Mouse (Mus musculus) spleen, adult 2 months (tissue): ENCODE results near the gene Slc25a33. TPM values are rescaled to one million over a fixed set of nuclear protein-coding genes. Genes with fewer than 3 reads are reported as not detected.
A peak's percentile ranks its signal among the peaks of the same experiment; 100 is the strongest.

ENCODE experiments used
- DNase-seq, 2 experiments: peaks; one replicate each; pipeline versions ENCODE4 v3.0.0 to v3.0.0-alpha.2; 2012 to 2021; ENCODE audit warnings: low spot score in 2 of 2, low read depth in 1 of 2
- H3K27ac ChIP-seq: fragments of 200-500 bp; 2 replicates; pipeline ENCODE4 v1.5.1; 2012; ENCODE audit warnings: low read length, inconsistent platforms; ENCODE audit not compliant: insufficient read depth
- H3K27me3 ChIP-seq: fragments of 200-500 bp; 2 replicates; pipeline ENCODE4 v1.6.1; 2012; ENCODE audit warnings: mild to moderate bottlenecking, moderate library complexity, low read length, inconsistent platforms; ENCODE audit not compliant: control insufficient read depth, insufficient read depth
- H3K36me3 ChIP-seq: fragments of 200-500 bp; 2 replicates; pipeline ENCODE4 v1.6.1; 2012; ENCODE audit warnings: mild to moderate bottlenecking, low read length, inconsistent platforms; ENCODE audit not compliant: control insufficient read depth, insufficient read depth
- H3K4me1 ChIP-seq: fragments of 200-500 bp; 2 replicates; pipeline ENCODE4 v1.6.1; 2011; ENCODE audit warnings: inconsistent platforms; ENCODE audit not compliant: control insufficient read depth, insufficient read depth, insufficient read length
- H3K4me3 ChIP-seq: fragments of 200-500 bp; 2 replicates; pipeline ENCODE4 v1.5.1; 2011; ENCODE audit warnings: mild to moderate bottlenecking, inconsistent platforms; ENCODE audit not compliant: insufficient read depth, insufficient read length; ENCODE audit errors: extremely low read depth
- CTCF ChIP-seq: fragments of 200-500 bp; IDR thresholded peaks from 2 replicates; pipeline ENCODE4 v1.5.1; 2011; ENCODE audit warnings: mild to moderate bottlenecking, inconsistent platforms; ENCODE audit not compliant: insufficient read depth, insufficient read length, insufficient replicate concordance; ENCODE audit errors: extremely low read depth
- POLR2A ChIP-seq: fragments of 200-500 bp; IDR thresholded peaks from 2 replicates; pipeline ENCODE4 v1.6.1; 2011; ENCODE audit warnings: low read depth, low read length, inconsistent platforms
- WGBS: fragments of 180-500 bp; shearing (Covaris S2); methylation state at CpG from one replicate; pipeline ENCODE4 v1.1.7; 2018; 5-methylcytosine and 5-hydroxymethylcytosine counted together
- polyA plus RNA-seq: library from polyadenylated mRNA; depleted of rRNA; stranded (reverse); fragments of >200 nt; gene quantifications from 2 replicates; pipeline ENCODE4 v1.2.3, GENCODE M21; 2012

Slc25a33 gene
- polyA plus RNA-seq, 1 experiment: 5.4 TPM

GRCm38 (mm10) chr4:149779966-149780365 is 5.9 kb upstream of the Slc25a33 start:
- peaks cover 2% of the 10 kb centered on the region; the same call in 1 of the 2 replicates for H3K4me1 ChIP-seq
- DNase-seq: no peak
- H3K4me3 ChIP-seq: no peak overlapping the region
- WGBS: 90% methylated on average over 9 of the region's 9 CpGs
- no peaks in the 10 kb centered on the region for H3K36me3 ChIP-seq
- no peaks in the 10 kb centered on the region for H3K27me3 ChIP-seq
- no peak overlapping the region for H3K27ac ChIP-seq
- TF ChIP-seq CTCF: no peak
- TF ChIP-seq POLR2A: no peak

- DNase-seq: no peak
- 90% methylated on average over 9 of the region's 9 CpGs for WGBS
Observed at GRCm38 (mm10) chr4:149777126-149777525, 3.0 kb upstream of the Slc25a33 start.

GRCm38 (mm10) chr4:149775760-149776362 is 1.8 kb upstream of the Slc25a33 start:
- Histone ChIP-seq H3K27ac (no peak overlapping the region), H3K4me3 (no peak overlapping the region), H3K27me3 (no peaks in the 10 kb centered on the region), H3K36me3 (no peaks in the 10 kb centered on the region), H3K4me1 (peaks cover 2% of the 10 kb centered on the region)
- no peak for DNase-seq
- TF ChIP-seq POLR2A (no peak), CTCF (no peak)
- 46% methylated on average over 8 of the region's 8 CpGs for WGBS

More at GRCm38 (mm10) chr4:149777126-149777525, 3.0 kb upstream of the Slc25a33 start:
- Histone ChIP-seq H3K4me1 (peaks cover 2% of the 10 kb centered on the region), H3K27me3 (no peaks in the 10 kb centered on the region), H3K36me3 (no peaks in the 10 kb centered on the region), H3K4me3 (no peak overlapping the region), H3K27ac (no peak overlapping the region)
- no peak for TF ChIP-seq CTCF
- no peak for TF ChIP-seq POLR2A

GRCm38 (mm10) chr4:149775330-149775729 is 1.3 kb upstream of the Slc25a33 start:
- no peak for DNase-seq
- TF ChIP-seq CTCF (no peak), POLR2A (no peak)
- no peak overlapping the region for H3K4me3 ChIP-seq
- H3K4me1 ChIP-seq: no peaks in the 10 kb centered on the region; the same call in none of the 2 replicates
- H3K36me3 ChIP-seq: no peaks in the 10 kb centered on the region
- H3K27me3 ChIP-seq: no peaks in the 10 kb centered on the region
- WGBS: 83% methylated on average over 7 of the region's 7 CpGs
- H3K27ac ChIP-seq: no peak overlapping the region

- Histone ChIP-seq H3K36me3 (no peaks in the 10 kb centered on the region), H3K4me3 (peak overlapping the region; percentile 81), H3K27ac (peak overlapping the region; percentile 55; the same call in 1 of the 2 replicates), H3K4me1 (no peaks in the 10 kb centered on the region; the same call in 1 of the 2 replicates), H3K27me3 (no peaks in the 10 kb centered on the region)
- DNase-seq: peak in 1 of 2 experiments; percentile 29
- 1% methylated on average over 61 of the region's 65 CpGs for WGBS
- TF ChIP-seq POLR2A (no peak), CTCF (no peak)
Observed at GRCm38 (mm10) chr4:149773408-149774093, 526 bp downstream of the Slc25a33 start.

GRCm38 (mm10) chr4:149772394-149772793 is 1.7 kb downstream of the Slc25a33 start:
- WGBS: 58% methylated on average over 2 of the region's 2 CpGs
- H3K27me3 ChIP-seq: no peaks in the 10 kb centered on the region
- DNase-seq: no peak
- no peak overlapping the region for H3K4me3 ChIP-seq
- TF ChIP-seq POLR2A (no peak), CTCF (peak; percentile 20; the same call in 1 of the 2 replicates)
- H3K36me3 ChIP-seq: no peaks in the 10 kb centered on the region
- no peak overlapping the region for H3K27ac ChIP-seq
- no peaks in the 10 kb centered on the region; the same call in 1 of the 2 replicates for H3K4me1 ChIP-seq

- H3K27ac ChIP-seq: no peak overlapping the region
- no peak for DNase-seq
- TF ChIP-seq POLR2A (no peak), CTCF (no peak)
- H3K4me1 ChIP-seq: no peaks in the 10 kb centered on the region; the same call in 1 of the 2 replicates
- no peaks in the 10 kb centered on the region for H3K36me3 ChIP-seq
- no peak overlapping the region for H3K4me3 ChIP-seq
- no peaks in the 10 kb centered on the region for H3K27me3 ChIP-seq
- 84% methylated on average over 5 of the region's 5 CpGs for WGBS
Observed at GRCm38 (mm10) chr4:149765201-149765600, 8.9 kb downstream of the Slc25a33 start.
